Mouse (Mus musculus): ENCODE measurements around the gene Lrrc73.

- TF ChIP-seq CTCF (IDR thresholded peaks at IDR 0.05; ENCODE audit: low read depth) = no peak
- TF ChIP-seq EP300 (optimal IDR thresholded peaks at IDR 0.05) = no peak
Measured at GRCm38 (mm10) chr17:46242274-46242673, 11.1 kb upstream of the Lrrc73 start.
